ENCODE assay signal across 22 mouse cellular contexts in genomic region chr14:118050431-118050830, GRCm38 (mm10). TPM values are rescaled to one million over a fixed set of nuclear protein-coding genes. Genes with fewer than 3 reads are reported as not detected.
A peak's percentile ranks its signal among the peaks of the same experiment; 100 is the strongest.
DNase-seq lines count a peak whose midpoint lies in the region; ATAC-seq and TF ChIP-seq lines count a peak whose summit lies in the region.
"Had no signal": no experiment of that assay in that cellular context is flagged by ENCODE, and none has a peak within 500 bp of the region (broad histone marks: within the 10 kb centered on the region; RNA-seq: fewer than 3 reads in every experiment).

No protein-coding gene starts in this region.

- TF ChIP-seq CTCF in forebrain, postnatal 0 days (IDR thresholded peaks at IDR 0.05; ENCODE audit: low read depth): no peak
- no peak for TF ChIP-seq CTCF in lung, postnatal 0 days (IDR thresholded peaks at IDR 0.05)
- no peak for TF ChIP-seq CTCF in brain, embryonic 14.5 days (IDR thresholded peaks at IDR 0.05; ENCODE audit: borderline replicate concordance, extremely low read depth, insufficient read depth, insufficient read length)

- no peak overlapping the region for H3K4me2 ChIP-seq in forebrain, embryonic 13.5 days
- H3K4me2 ChIP-seq in forebrain, postnatal 0 days (ENCODE audit: low read depth): no peak overlapping the region
- H3K4me2 ChIP-seq in lung, postnatal 0 days (replicated peaks; ENCODE audit: low read depth, low read length): no peak overlapping the region
- H3K4me2 ChIP-seq in forebrain, embryonic 16.5 days (ENCODE audit: low read length): 0 out of 2 replicates have a peak overlapping the region, but pooled peaks have one; percentile 3
- H3K4me2 ChIP-seq in kidney, embryonic 16.5 days (replicated peaks; ENCODE audit: low read depth, low read length): no peak overlapping the region
- H3K4me2 ChIP-seq: embryonic facial prominence, embryonic 15.5 days; hindbrain, embryonic 12.5 days had no signal

- ATAC-seq in forebrain, embryonic 13.5 days: no peak
- ATAC-seq in forebrain, postnatal 0 days: no peak
- no peak for ATAC-seq in lung, postnatal 0 days
- no peak for ATAC-seq in forebrain, embryonic 16.5 days
- ATAC-seq in kidney, embryonic 16.5 days (ENCODE audit: low FRiP score, low TSS enrichment): no peak
- ATAC-seq: activated CD4-positive, CD25-positive, alpha-beta regulatory T cell, adult 4 months; Patski had no signal

- H3K27me3 ChIP-seq in forebrain, embryonic 13.5 days: peaks cover 21% of the 10 kb centered on the region
- no peaks in the 10 kb centered on the region for H3K27me3 ChIP-seq in forebrain, postnatal 0 days (ENCODE audit: insufficient read depth, low read length)
- H3K27me3 ChIP-seq in lung, postnatal 0 days (replicated peaks; ENCODE audit: insufficient read depth, low read length): no peaks in the 10 kb centered on the region
- no peaks in the 10 kb centered on the region for H3K27me3 ChIP-seq in forebrain, embryonic 16.5 days (replicated peaks; ENCODE audit: control insufficient read depth, insufficient read depth, low read length)
- H3K27me3 ChIP-seq in kidney, embryonic 16.5 days (ENCODE audit: insufficient read depth, low read length): no peaks in the 10 kb centered on the region
- H3K27me3 ChIP-seq: embryonic facial prominence, embryonic 15.5 days had no signal

- WGBS in forebrain, embryonic 13.5 days: 66% methylated on average over 10 of the region's 10 CpGs
- 62% methylated on average over 10 of the region's 10 CpGs for WGBS in forebrain, postnatal 0 days
- 56% methylated on average over 10 of the region's 10 CpGs for WGBS in lung, postnatal 0 days
- WGBS in forebrain, embryonic 16.5 days: 63% methylated on average over 10 of the region's 10 CpGs
- 75% methylated on average over 10 of the region's 10 CpGs for WGBS in kidney, embryonic 16.5 days

- no peaks in the 10 kb centered on the region for H3K36me3 ChIP-seq in forebrain, embryonic 13.5 days (ENCODE audit: poor library complexity, severe bottlenecking)
- no peaks in the 10 kb centered on the region for H3K36me3 ChIP-seq in forebrain, postnatal 0 days (ENCODE audit: insufficient read depth)
- H3K36me3 ChIP-seq in lung, postnatal 0 days (ENCODE audit: insufficient read depth, low read length): no peaks in the 10 kb centered on the region
- no peaks in the 10 kb centered on the region for H3K36me3 ChIP-seq in forebrain, embryonic 16.5 days (ENCODE audit: control insufficient read depth, insufficient read depth)
- no peaks in the 10 kb centered on the region for H3K36me3 ChIP-seq in kidney, embryonic 16.5 days (ENCODE audit: insufficient read depth, low read length)
- H3K36me3 ChIP-seq: embryonic facial prominence, embryonic 15.5 days; hindbrain, embryonic 12.5 days had no signal

- no peak overlapping the region for H3K4me3 ChIP-seq in forebrain, embryonic 13.5 days
- H3K4me3 ChIP-seq in forebrain, postnatal 0 days (ENCODE audit: low read depth, low read length): no peak overlapping the region
- H3K4me3 ChIP-seq in lung, postnatal 0 days (ENCODE audit: low read depth, low read length): no peak overlapping the region
- no peak overlapping the region for H3K4me3 ChIP-seq in forebrain, embryonic 16.5 days (replicated peaks; ENCODE audit: low read length)
- H3K4me3 ChIP-seq in kidney, embryonic 16.5 days (ENCODE audit: low read length): no peak overlapping the region
- H3K4me3 ChIP-seq: embryonic facial prominence, embryonic 15.5 days; erythroblast, embryonic 14.5 days; gastrocnemius, adult 2 months; hindbrain, embryonic 12.5 days had no signal

- DNase-seq in forebrain, postnatal 0 days: no peak
- no peak for DNase-seq in lung, postnatal 0 days (ENCODE audit: low spot score)
- DNase-seq in lung, postnatal 25 days (ENCODE audit: low spot score): no peak
- peak; percentile 28 for DNase-seq in brain, embryonic 14.5 days (ENCODE audit: low read depth)
- DNase-seq in c-Kit-positive CD71-positive TER-119-positive erythroid progenitor cells, embryonic 14.5 days (ENCODE audit: low spot score): no peak
- DNase-seq: adrenal gland, postnatal 14 days; cerebellum, adult 8-10 months; cerebellum, postnatal 14 days; embryo, embryonic 11 days; gastrocnemius, adult 2 months; gastrocnemius, postnatal 25 days; heart, postnatal 10 days had no signal

- TF ChIP-seq POLR2A in brain, embryonic 14.5 days (IDR thresholded peaks at IDR 0.05; ENCODE audit: borderline replicate concordance, extremely low read depth, insufficient read depth, insufficient read length, poor library complexity, severe bottlenecking): no peak

- no peaks in the 10 kb centered on the region for H3K9me3 ChIP-seq in forebrain, embryonic 13.5 days (replicated peaks)
- no peaks in the 10 kb centered on the region for H3K9me3 ChIP-seq in forebrain, postnatal 0 days (ENCODE audit: low read length)
- no peaks in the 10 kb centered on the region for H3K9me3 ChIP-seq in lung, postnatal 0 days (ENCODE audit: low read length)
- H3K9me3 ChIP-seq in forebrain, embryonic 16.5 days (ENCODE audit: control insufficient read depth, low read length): no peaks in the 10 kb centered on the region
- no peaks in the 10 kb centered on the region for H3K9me3 ChIP-seq in kidney, embryonic 16.5 days (ENCODE audit: low read length)
- H3K9me3 ChIP-seq: embryonic facial prominence, embryonic 15.5 days; hindbrain, embryonic 12.5 days had no signal

- peak overlapping the region; percentile 68; the same call in 1 of the 2 replicates for H3K27ac ChIP-seq in forebrain, embryonic 13.5 days
- H3K27ac ChIP-seq in forebrain, postnatal 0 days (ENCODE audit: low read depth, low read length): no peak overlapping the region
- peak overlapping the region; percentile 35; the same call in 1 of the 2 replicates for H3K27ac ChIP-seq in lung, postnatal 0 days (ENCODE audit: low read length)
- H3K27ac ChIP-seq in forebrain, embryonic 16.5 days (ENCODE audit: low read length): no peak overlapping the region
- H3K27ac ChIP-seq in kidney, embryonic 16.5 days (ENCODE audit: low read length): no peak overlapping the region
- H3K27ac ChIP-seq: embryonic facial prominence, embryonic 15.5 days; gastrocnemius, adult 2 months; hindbrain, embryonic 12.5 days had no signal

- H3K9ac ChIP-seq in forebrain, embryonic 13.5 days: no peak overlapping the region
- H3K9ac ChIP-seq in forebrain, postnatal 0 days: no peak overlapping the region
- H3K9ac ChIP-seq in lung, postnatal 0 days (replicated peaks; ENCODE audit: low read depth): no peak overlapping the region
- no peak overlapping the region for H3K9ac ChIP-seq in forebrain, embryonic 16.5 days (replicated peaks; ENCODE audit: low read depth, low read length)
- no peak overlapping the region for H3K9ac ChIP-seq in kidney, embryonic 16.5 days (replicated peaks; ENCODE audit: low read length)
- H3K9ac ChIP-seq: embryonic facial prominence, embryonic 15.5 days; hindbrain, embryonic 12.5 days had no signal

- no peak for TF ChIP-seq EP300 in lung, postnatal 0 days (IDR thresholded peaks at IDR 0.05)

- H3K4me1 ChIP-seq in forebrain, embryonic 13.5 days: peaks cover 24% of the 10 kb centered on the region
- no peaks in the 10 kb centered on the region for H3K4me1 ChIP-seq in forebrain, postnatal 0 days (ENCODE audit: insufficient read depth)
- H3K4me1 ChIP-seq in lung, postnatal 0 days (ENCODE audit: insufficient read depth, low read depth, low read length): no peaks in the 10 kb centered on the region
- H3K4me1 ChIP-seq in forebrain, embryonic 16.5 days (replicated peaks; ENCODE audit: control insufficient read depth, insufficient read depth, low read length): peaks cover 14% of the 10 kb centered on the region
- H3K4me1 ChIP-seq in kidney, embryonic 16.5 days (ENCODE audit: insufficient read depth, low read length): 0 out of 2 replicates have a peak, but pooled peaks cover 4% of the 10 kb centered on the region

RNA-seq across cellular contexts. Expression of gene Dct, which starts 1.6 kb away (rescaled TPM):
- 15.2 and 15.8 TPM in 2 replicates for polyA plus RNA-seq in forebrain, embryonic 13.5 days (2015; fragmentation: Nextera tagmentation; extraction: Ambion mirVana)
- 1.0 and 1.8 TPM in 2 replicates for total RNA-seq in forebrain, postnatal 0 days (2014; rRNA removed)
- 1.0 and 1.2 TPM in 2 replicates for polyA plus RNA-seq in forebrain, postnatal 0 days (2015; fragmentation: Nextera tagmentation; extraction: Ambion mirVana)
- 0.24 and 0.39 TPM in 2 replicates for polyA plus RNA-seq in lung, postnatal 0 days (2015; fragmentation: Nextera tagmentation; extraction: Ambion mirVana)
- polyA plus RNA-seq in brain, embryonic 14.5 days (2012; rRNA removed): 3.1 and 7.6 TPM in 2 replicates
- polyA plus RNA-seq in forebrain, embryonic 16.5 days (2015; fragmentation: Nextera tagmentation; extraction: Ambion mirVana): 6.3 and 6.4 TPM in 2 replicates
- polyA plus RNA-seq in kidney, embryonic 16.5 days (2015; fragmentation: Nextera tagmentation; extraction: Ambion mirVana): 0.76 and 1.2 TPM in 2 replicates
- total RNA-seq: adrenal gland, postnatal 14 days; CH12.LX; granulocyte monocyte progenitor cell, adult 5-6 weeks had no signal
- polyA plus RNA-seq: erythroblast, embryonic 14.5 days had no signal

Comparison
In these comparisons a context has a peak if more than half of its experiments do, and no peak if none do; other contexts are left out.
1. H3K27ac ChIP-seq: peak in forebrain, embryonic 13.5 days (single experiment) and lung, postnatal 0 days (single experiment); none in forebrain, postnatal 0 days (single experiment), forebrain, embryonic 16.5 days (single experiment) and kidney, embryonic 16.5 days (single experiment).